Mouse (Mus musculus): ENCODE results near the gene Rps27rt. TPM values are rescaled to one million over a fixed set of nuclear protein-coding genes. Genes with fewer than 3 reads are reported as not detected.

The Rps27rt gene
- total and polyA plus RNA-seq, 2 experiments = 7.2 to 12.2 TPM

GRCm38 (mm10) chr9:114932607-114933006 is 49.9 kb downstream of the Rps27rt start:
- Histone ChIP-seq H3K4me3 (ENCODE audit: insufficient read depth, low read depth, low read length) (peak overlapping the region; percentile 70), H3K4me1 (ENCODE audit: control insufficient read depth, insufficient read depth, low read length) (peaks cover 6% of the 10 kb centered on the region), H3K27ac (replicated peaks; ENCODE audit: insufficient read depth, low read depth, low read length) (peak overlapping the region; percentile 49), H3K27me3 (ENCODE audit: control insufficient read depth, insufficient read depth, low read length) (no peaks in the 10 kb centered on the region), H3K9ac (ENCODE audit: low read depth, low read length) (peak overlapping the region; percentile 83), H3K36me3 (ENCODE audit: control insufficient read depth, insufficient read depth, low read length) (no peaks in the 10 kb centered on the region), H3K79me2 (ENCODE audit: control insufficient read depth, insufficient read depth, low read length) (peaks cover 9% of the 10 kb centered on the region; the same call in 1 of the 2 replicates)
- DNase-seq (ENCODE audit: extremely low read depth, low read depth, low spot score) = peak; percentile 88
- TF ChIP-seq POLR2A (IDR thresholded peaks at IDR 0.05; ENCODE audit: extremely low read depth, insufficient read depth, low read length) (no peak), CTCF (IDR thresholded peaks at IDR 0.05; ENCODE audit: low read depth, low read length) (no peak)
- WGBS = 5% methylated on average over 13 of the region's 13 CpGs

Other genes starting within 250 kb of the Rps27rt start
- 5.3 and 6.2 TPM in 2 replicates for gene Cmtm7, start 200.9 kb downstream of the Rps27rt start, total RNA-seq (2014; rRNA removed)
- gene Cmtm7, start 200.9 kb downstream of the Rps27rt start, polyA plus RNA-seq (2012; rRNA removed) = 10.5 and 17.3 TPM in 2 replicates
- 77.3 and 102 TPM in 2 replicates for gene Cmtm8, start 138.6 kb downstream of the Rps27rt start, total RNA-seq (2014; rRNA removed)
- 180 and 217 TPM in 2 replicates for gene Cmtm8, start 138.6 kb downstream of the Rps27rt start, polyA plus RNA-seq (2012; rRNA removed)
- gene Gpd1l, start 48.8 kb downstream of the Rps27rt start, total RNA-seq (2014; rRNA removed) = 21.3 and 22.4 TPM in 2 replicates
- gene Gpd1l, start 48.8 kb downstream of the Rps27rt start, polyA plus RNA-seq (2012; rRNA removed) = 12.6 and 14.7 TPM in 2 replicates
- 0.28 and 0.40 TPM in 2 replicates for gene Osbpl10, start 4.2 kb downstream of the Rps27rt start, total RNA-seq (2014; rRNA removed)
- gene Osbpl10, start 4.2 kb downstream of the Rps27rt start, polyA plus RNA-seq (2012; rRNA removed) = 0.11 and 0.82 TPM in 2 replicates